In genomic region chr8:56551361-56551852, GRCm38 (mm10) we compare ENCODE assay signal across 8 mouse cellular contexts. TPM values are rescaled to one million over a fixed set of nuclear protein-coding genes. Genes with fewer than 3 reads are reported as not detected.
DNase-seq lines count a peak whose midpoint lies in the region; ATAC-seq and TF ChIP-seq lines count a peak whose summit lies in the region.

No protein-coding gene starts in this region.

- TF ChIP-seq POLR2A in CH12.LX (IDR thresholded peaks at IDR 0.05; ENCODE audit: low read depth, low read length) = peak; percentile 39
- no peak for TF ChIP-seq POLR2A in testis, adult 2 months (IDR thresholded peaks at IDR 0.05; ENCODE audit: control insufficient read depth, low read depth, low read length)

- peak overlapping the region; percentile 61 for H3K27ac ChIP-seq in CH12.LX (ENCODE audit: insufficient read depth, low read depth)
- peak overlapping the region; percentile 92 for H3K27ac ChIP-seq in forebrain, embryonic 10.5 days
- H3K27ac ChIP-seq in heart, embryonic 15.5 days = peak overlapping the region; percentile 93
- peak overlapping the region; percentile 65 for H3K27ac ChIP-seq in liver, embryonic 14.5 days
- H3K27ac ChIP-seq in neural tube, embryonic 13.5 days (replicated peaks) = peak overlapping the region; percentile 88
- H3K27ac ChIP-seq in testis, adult 2 months (ENCODE audit: control insufficient read depth, insufficient read depth, low read depth, low read length) = peak overlapping the region; percentile 79

- peaks cover 0 to 25% of the 10 kb centered on the region in 2 experiments; a peak in 2 of 4 replicates for H3K4me1 ChIP-seq in CH12.LX (ENCODE audit: control insufficient read depth in 1 of 2, insufficient read depth in 2 of 2)
- H3K4me1 ChIP-seq in forebrain, embryonic 10.5 days = peaks cover 15% of the 10 kb centered on the region
- H3K4me1 ChIP-seq in heart, embryonic 15.5 days (replicated peaks) = peaks cover 17% of the 10 kb centered on the region
- H3K4me1 ChIP-seq in liver, embryonic 14.5 days (replicated peaks; ENCODE audit: control insufficient read depth in 2 of 2, insufficient read depth in 2 of 2, low read length in 1 of 2) = peaks cover 8% of the 10 kb centered on the region in 2 experiments
- peaks cover 19% of the 10 kb centered on the region for H3K4me1 ChIP-seq in neural tube, embryonic 13.5 days (replicated peaks)
- peaks cover 4% of the 10 kb centered on the region; the same call in 1 of the 2 replicates for H3K4me1 ChIP-seq in testis, adult 2 months (ENCODE audit: control insufficient read depth, insufficient read depth, low read length)

- peaks cover 0 to 11% of the 10 kb centered on the region in 2 experiments for H3K36me3 ChIP-seq in CH12.LX (replicated peaks in 1 of 2; ENCODE audit: control insufficient read depth in 1 of 2, insufficient read depth in 1 of 2, low read length in 1 of 2)
- H3K36me3 ChIP-seq in forebrain, embryonic 10.5 days (replicated peaks) = no peaks in the 10 kb centered on the region
- H3K36me3 ChIP-seq in heart, embryonic 15.5 days = no peaks in the 10 kb centered on the region
- no peaks in the 10 kb centered on the region for H3K36me3 ChIP-seq in liver, embryonic 14.5 days (replicated peaks; ENCODE audit: control insufficient read depth, insufficient read depth, low read depth)
- H3K36me3 ChIP-seq in neural tube, embryonic 13.5 days = no peaks in the 10 kb centered on the region
- H3K36me3 ChIP-seq in testis, adult 2 months (ENCODE audit: control insufficient read depth, insufficient read depth, low read length) = no peaks in the 10 kb centered on the region

- H3K79me2 ChIP-seq in CH12.LX (replicated peaks; ENCODE audit: control insufficient read depth, extremely low read depth, insufficient read depth, poor library complexity, severe bottlenecking) = peaks cover 9% of the 10 kb centered on the region

- peak overlapping the region; percentile 64 for H3K9ac ChIP-seq in CH12.LX (ENCODE audit: insufficient read depth, low read depth)
- H3K9ac ChIP-seq in heart, embryonic 15.5 days = peak overlapping the region; percentile 81
- H3K9ac ChIP-seq in liver, embryonic 14.5 days (replicated peaks) = peak overlapping the region; percentile 96
- H3K9ac ChIP-seq in neural tube, embryonic 13.5 days = peak overlapping the region; percentile 84

- dilution Hi-C loops in CH12.LX (cut with MboI; ENCODE audit: extremely low pct_ligation_motif_present, extremely low pct_unique_long_range_greater_than_20kb, low sequenced_read_pairs) = no loop called here

- in situ Hi-C loops in CH12.LX (cut with MboI; ENCODE audit: low pct_ligation_motif_present, low pct_unique_long_range_greater_than_20kb, low sequenced_read_pairs) = no loop called here

- under 1% methylated on average over 28 of the region's 28 CpGs for WGBS in forebrain, embryonic 10.5 days
- under 1% methylated on average over 28 of the region's 28 CpGs for WGBS in heart, embryonic 15.5 days
- WGBS in liver, embryonic 14.5 days (ENCODE audit: insufficient replicate concordance) = 0% methylated on average over 28 of the region's 28 CpGs
- WGBS in neural tube, embryonic 13.5 days = under 1% methylated on average over 28 of the region's 28 CpGs

- DNase-seq in CH12.LX (ENCODE audit: extremely low read depth) = peak; percentile 94
- DNase-seq in c-Kit-positive CD71-negative TER-119-negative erythroid progenitor cells, embryonic 14.5 days (ENCODE audit: low read depth) = peak; percentile 90
- peak; percentile 75 for DNase-seq in forebrain, embryonic 10.5 days (ENCODE audit: extremely low spot score, low spot score)
- peak; percentile 92 to 94 for DNase-seq in kidney, postnatal 25 days
- peak; percentile 90 to 92 (median 90) for DNase-seq in liver, embryonic 14.5 days (ENCODE audit: low read depth in 3 of 3, low spot score in 3 of 3)

- TF ChIP-seq CTCF in CH12.LX (conservative IDR thresholded peaks at IDR 0.05 in 1 of 2, IDR thresholded peaks at IDR 0.05 in 1 of 2; ENCODE audit: low read depth in 2 of 2, low read length in 2 of 2) = no peak
- TF ChIP-seq CTCF in liver, embryonic 14.5 days (IDR thresholded peaks at IDR 0.05; ENCODE audit: low read depth) = no peak
- no peak for TF ChIP-seq CTCF in testis, adult 2 months (IDR thresholded peaks at IDR 0.05; ENCODE audit: control insufficient read depth, insufficient read depth, insufficient replicate concordance, low read depth, low read length)

- peak overlapping the region; percentile 31; the same call in 1 of the 2 replicates for H3K4me2 ChIP-seq in CH12.LX (ENCODE audit: insufficient read depth, low read depth, poor library complexity, severe bottlenecking)
- peak overlapping the region; percentile 63 for H3K4me2 ChIP-seq in heart, embryonic 15.5 days
- H3K4me2 ChIP-seq in liver, embryonic 14.5 days (ENCODE audit: low read depth) = peak overlapping the region; percentile 95
- H3K4me2 ChIP-seq in neural tube, embryonic 13.5 days = peak overlapping the region; percentile 70

- no peak for TF ChIP-seq RAD21 in CH12.LX (IDR thresholded peaks at IDR 0.05; ENCODE audit: low read depth, low read length)

- peak; percentile 97 for ATAC-seq in heart, embryonic 15.5 days (replicated peaks; ENCODE audit: insufficient number of reproducible peaks, insufficient read depth, low FRiP score, low read depth)
- peak; percentile 94 for ATAC-seq in liver, embryonic 14.5 days (ENCODE audit: insufficient read depth)
- peak; percentile 98 for ATAC-seq in neural tube, embryonic 13.5 days (ENCODE audit: low read depth)

- TF ChIP-seq EP300 in CH12.LX (IDR thresholded peaks at IDR 0.05; ENCODE audit: low read length) = no peak
- TF ChIP-seq EP300 in liver, embryonic 14.5 days (IDR thresholded peaks at IDR 0.05; ENCODE audit: low read depth) = no peak

- H3K9me3 ChIP-seq in CH12.LX (replicated peaks; ENCODE audit: low read length) = no peaks in the 10 kb centered on the region
- no peaks in the 10 kb centered on the region for H3K9me3 ChIP-seq in forebrain, embryonic 10.5 days
- H3K9me3 ChIP-seq in heart, embryonic 15.5 days (replicated peaks) = no peaks in the 10 kb centered on the region
- no peaks in the 10 kb centered on the region for H3K9me3 ChIP-seq in liver, embryonic 14.5 days (ENCODE audit: control insufficient read depth, low read length)
- no peaks in the 10 kb centered on the region for H3K9me3 ChIP-seq in neural tube, embryonic 13.5 days

- no peaks in the 10 kb centered on the region for H3K27me3 ChIP-seq in CH12.LX (replicated peaks)
- H3K27me3 ChIP-seq in forebrain, embryonic 10.5 days (ENCODE audit: poor library complexity, severe bottlenecking) = no peaks in the 10 kb centered on the region
- no peaks in the 10 kb centered on the region for H3K27me3 ChIP-seq in heart, embryonic 15.5 days
- no peaks in the 10 kb centered on the region for H3K27me3 ChIP-seq in liver, embryonic 14.5 days (ENCODE audit: control insufficient read depth, insufficient read depth, low read length)
- no peaks in the 10 kb centered on the region for H3K27me3 ChIP-seq in neural tube, embryonic 13.5 days
- H3K27me3 ChIP-seq in testis, adult 2 months (ENCODE audit: control insufficient read depth, insufficient read depth, low read length) = no peaks in the 10 kb centered on the region

- peak overlapping the region; percentile 74 to 86 (median 86) for H3K4me3 ChIP-seq in CH12.LX (replicated peaks in 1 of 3; ENCODE audit: low read depth in 2 of 3, low read length in 2 of 3, poor library complexity in 1 of 3)
- H3K4me3 ChIP-seq in forebrain, embryonic 10.5 days = peak overlapping the region; percentile 91
- peak overlapping the region; percentile 96 for H3K4me3 ChIP-seq in heart, embryonic 15.5 days
- peak overlapping the region; percentile 91 for H3K4me3 ChIP-seq in liver, embryonic 14.5 days (ENCODE audit: insufficient read depth in 1 of 2, low read depth in 2 of 2, low read length in 2 of 2)
- peak overlapping the region; percentile 86 for H3K4me3 ChIP-seq in neural tube, embryonic 13.5 days
- H3K4me3 ChIP-seq in testis, adult 2 months (ENCODE audit: control insufficient read depth, low read depth, low read length) = peak overlapping the region; percentile 94

TF ChIP-seq in CH12.LX, 34 proteins besides CTCF, POLR2A, EP300 and RAD21:
- TF ChIP-seq JUND (conservative IDR thresholded peaks at IDR 0.05; ENCODE audit: low read depth, low read length) (no peak), PAX5 (IDR thresholded peaks at IDR 0.05; ENCODE audit: low read length) (no peak), CHD2 (IDR thresholded peaks at IDR 0.05; ENCODE audit: low read length) (peak; percentile 44; the same call in 1 of the 2 replicates), HCFC1 (IDR thresholded peaks at IDR 0.05; ENCODE audit: low read depth, low read length) (no peak), ZNF384 (IDR thresholded peaks at IDR 0.05; ENCODE audit: low read depth, low read length) (no peak), TBP (conservative IDR thresholded peaks at IDR 0.05; ENCODE audit: low read depth, low read length) (peak; percentile 48; the same call in 1 of the 2 replicates)

RNA-seq across cellular contexts. Expression of gene Fbxo8, which starts 0.5 kb away (rescaled TPM):
- total RNA-seq in CH12.LX (2012; rRNA removed) = 14.8 and 16.2 TPM in 2 replicates
- 47.0 and 48.8 TPM in 2 replicates for total RNA-seq in CH12.LX (2014; rRNA removed)
- 28.1 and 29.8 TPM in 2 replicates for polyA plus RNA-seq in CH12.LX (2012; ENCODE audit: insufficient read length, low read depth)
- 23.6 and 28.8 TPM in 2 replicates for polyA plus RNA-seq in forebrain, embryonic 10.5 days (2016; fragmentation: Nextera tagmentation; extraction: Ambion mirVana)
- polyA plus RNA-seq in heart, embryonic 15.5 days (2015; fragmentation: Nextera tagmentation; extraction: Ambion mirVana) = 38.9 and 43.6 TPM in 2 replicates
- polyA plus RNA-seq in liver, embryonic 14.5 days (2012; rRNA removed) = 7.7 and 9.6 TPM in 2 replicates
- polyA plus RNA-seq in liver, embryonic 14.5 days (2014; fragmentation: Nextera tagmentation; extraction: Ambion mirVana) = 42.1 and 46.1 TPM in 2 replicates
- 39.5 and 42.7 TPM in 2 replicates for polyA plus RNA-seq in neural tube, embryonic 13.5 days (2015; fragmentation: Nextera tagmentation; extraction: Ambion mirVana)
- 5.4 and 8.1 TPM in 2 replicates for polyA plus RNA-seq in testis, adult 2 months (2012; rRNA removed)

RNA-seq across cellular contexts. Expression of gene Cep44, which starts 0.6 kb away (rescaled TPM):
- 26.6 and 28.5 TPM in 2 replicates for total RNA-seq in CH12.LX (2012; rRNA removed)
- total RNA-seq in CH12.LX (2014; rRNA removed) = 54.7 and 64.0 TPM in 2 replicates
- polyA plus RNA-seq in CH12.LX (2012; ENCODE audit: insufficient read length, low read depth) = 23.2 and 27.5 TPM in 2 replicates
- 32.6 and 34.0 TPM in 2 replicates for polyA plus RNA-seq in forebrain, embryonic 10.5 days (2016; fragmentation: Nextera tagmentation; extraction: Ambion mirVana)
- 20.4 and 25.1 TPM in 2 replicates for polyA plus RNA-seq in heart, embryonic 15.5 days (2015; fragmentation: Nextera tagmentation; extraction: Ambion mirVana)
- 13.6 and 15.6 TPM in 2 replicates for polyA plus RNA-seq in liver, embryonic 14.5 days (2012; rRNA removed)
- polyA plus RNA-seq in liver, embryonic 14.5 days (2014; fragmentation: Nextera tagmentation; extraction: Ambion mirVana) = 20.3 and 22.7 TPM in 2 replicates
- 25.9 and 28.6 TPM in 2 replicates for polyA plus RNA-seq in neural tube, embryonic 13.5 days (2015; fragmentation: Nextera tagmentation; extraction: Ambion mirVana)
- 30.0 and 34.5 TPM in 2 replicates for polyA plus RNA-seq in testis, adult 2 months (2012; rRNA removed)

Comparison
In these comparisons a context has a peak if more than half of its experiments do, and no peak if none do; other contexts are left out.
1. Peak in every context shown above with its lines: DNase-seq, ATAC-seq, H3K4me3 ChIP-seq and H3K27ac ChIP-seq.
2. H3K4me2 ChIP-seq: peak in every context shown above with its lines; median percentile 95 in liver, embryonic 14.5 days; 70 in neural tube, embryonic 13.5 days; 63 in heart, embryonic 15.5 days; 31 in CH12.LX.